Mouse (Mus musculus): ENCODE measurements around the gene Serpinb6c. TPM values are rescaled to one million over a fixed set of nuclear protein-coding genes. Genes with fewer than 3 reads are reported as not detected.
A peak's percentile ranks its signal among the peaks of the same experiment; 100 is the strongest.
"Not testable (repeated sequence)": the region's sequence is repeated elsewhere in the genome, so short reads cannot be mapped to it uniquely, and the experiment has no call there.

Serpinb6c gene
- not detected in 2 replicates for polyA plus RNA-seq (2015; fragmentation: Nextera tagmentation; extraction: Ambion mirVana)

DNA sequence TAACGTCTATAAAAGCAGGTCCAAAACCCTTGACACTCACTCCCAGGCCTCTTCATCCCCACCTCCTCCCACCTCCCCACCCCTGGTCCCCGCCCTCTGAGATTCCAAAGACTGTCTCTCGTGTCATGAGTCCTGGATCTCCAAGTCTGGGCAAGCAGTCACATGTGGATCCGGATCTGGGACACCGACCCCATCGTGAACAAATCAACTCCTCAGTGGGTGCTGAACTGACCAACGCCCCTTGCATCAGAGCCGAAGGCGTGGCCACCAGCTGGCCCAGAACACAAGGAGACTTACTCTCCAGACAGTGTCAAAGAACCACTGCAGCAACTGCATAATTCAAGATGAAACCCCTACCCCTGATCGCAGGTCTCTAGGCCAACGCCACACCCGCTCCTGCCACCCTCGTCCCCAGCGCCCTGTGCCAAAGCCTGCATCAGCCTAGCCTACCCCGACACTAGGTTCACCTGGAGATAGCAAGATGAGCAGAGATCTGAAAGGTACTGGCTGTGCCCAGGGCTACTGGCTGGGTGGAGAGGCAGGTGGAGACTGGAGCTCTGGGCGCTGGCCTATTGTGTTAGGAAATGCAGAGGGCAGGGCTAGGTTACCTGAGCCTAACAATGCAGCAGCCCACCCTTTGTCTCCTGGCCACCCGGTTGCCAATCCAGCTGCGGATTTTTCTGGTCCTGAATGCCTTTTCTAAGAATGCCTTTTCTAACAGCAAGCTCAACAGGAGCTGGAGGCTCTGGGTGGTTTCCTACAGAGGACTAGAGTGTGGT lies at the start of gene Serpinb6c:
Serpinb6c (minus strand) TSS at position 533 of the 779 bp plus-strand sequence.
- Histone ChIP-seq H3K9me3 (no peaks in the 10 kb centered on the region), H3K27ac (no peak within 1 kb of the TSS), H3K4me1 (replicated peaks) (no peaks in the 10 kb centered on the region), H3K36me3 (no peaks in the 10 kb centered on the region), H3K9ac (replicated peaks) (no peak within 1 kb of the TSS), H3K4me2 (replicated peaks) (no peak within 1 kb of the TSS), H3K4me3 (replicated peaks) (no peak within 1 kb of the TSS), H3K27me3 (no peaks in the 10 kb centered on the region)
- ATAC-seq = no peak
- WGBS = 78% methylated on average over 18 of the region's 18 CpGs

DNA sequence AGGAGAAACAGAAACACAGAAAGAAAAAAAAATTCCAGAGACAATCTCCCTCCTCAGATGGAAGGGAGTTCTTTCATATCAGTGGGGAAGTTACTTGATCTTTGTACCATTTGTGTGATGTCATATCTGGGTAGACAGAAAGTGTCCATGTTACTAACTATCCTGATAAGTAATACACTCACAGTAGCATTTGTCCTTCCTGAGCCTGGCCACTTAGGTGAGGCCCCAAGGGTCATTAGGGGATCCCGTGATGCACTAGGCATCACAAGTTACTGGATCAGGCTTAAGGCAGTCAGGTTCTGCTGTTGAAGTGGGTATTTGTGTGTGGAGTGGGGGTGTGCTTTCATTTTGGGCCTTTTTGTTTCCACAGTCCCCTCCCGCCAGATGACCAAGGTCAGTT lies 47.4 kb upstream of the Serpinb6c start:
- no peak overlapping the region for H3K9ac ChIP-seq (replicated peaks)
- no peaks in the 10 kb centered on the region for H3K4me1 ChIP-seq (replicated peaks)
- WGBS = 86% methylated on average over 2 of the region's 2 CpGs
- H3K27me3 ChIP-seq = no peaks in the 10 kb centered on the region
- H3K4me2 ChIP-seq (replicated peaks) = no peak overlapping the region
- no peaks in the 10 kb centered on the region for H3K9me3 ChIP-seq
- ATAC-seq = no peak
- no peaks in the 10 kb centered on the region for H3K36me3 ChIP-seq
- H3K4me3 ChIP-seq (replicated peaks) = no peak overlapping the region
- no peak overlapping the region for H3K27ac ChIP-seq

DNA sequence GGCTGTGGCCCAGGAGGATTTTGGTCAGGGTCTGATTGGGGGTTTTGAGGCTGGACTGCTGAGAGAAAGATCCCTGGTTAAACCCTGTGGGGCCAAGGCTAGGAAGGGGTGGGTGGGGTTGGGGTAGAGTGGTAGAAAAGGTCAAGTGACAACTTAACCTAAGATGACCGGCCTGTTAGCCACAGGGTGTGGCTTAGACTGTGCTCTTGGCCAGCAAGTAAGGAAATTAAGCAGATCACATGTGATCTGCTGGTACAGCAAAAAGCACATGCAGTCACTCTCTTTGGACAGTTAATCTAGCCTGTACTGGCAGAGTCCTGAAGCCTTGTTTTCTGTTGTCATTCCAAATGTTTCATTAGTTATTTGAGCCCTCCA lies 46.6 kb upstream of the Serpinb6c start:
- H3K4me3 ChIP-seq (replicated peaks) = no peak overlapping the region
- no peaks in the 10 kb centered on the region for H3K4me1 ChIP-seq (replicated peaks)
- 59% methylated on average over 1 of the region's 1 CpGs for WGBS
- no peak overlapping the region for H3K27ac ChIP-seq
- no peaks in the 10 kb centered on the region for H3K36me3 ChIP-seq
- no peak for ATAC-seq
- no peaks in the 10 kb centered on the region for H3K9me3 ChIP-seq
- H3K27me3 ChIP-seq = no peaks in the 10 kb centered on the region
- H3K9ac ChIP-seq (replicated peaks) = no peak overlapping the region
- no peak overlapping the region for H3K4me2 ChIP-seq (replicated peaks)

DNA sequence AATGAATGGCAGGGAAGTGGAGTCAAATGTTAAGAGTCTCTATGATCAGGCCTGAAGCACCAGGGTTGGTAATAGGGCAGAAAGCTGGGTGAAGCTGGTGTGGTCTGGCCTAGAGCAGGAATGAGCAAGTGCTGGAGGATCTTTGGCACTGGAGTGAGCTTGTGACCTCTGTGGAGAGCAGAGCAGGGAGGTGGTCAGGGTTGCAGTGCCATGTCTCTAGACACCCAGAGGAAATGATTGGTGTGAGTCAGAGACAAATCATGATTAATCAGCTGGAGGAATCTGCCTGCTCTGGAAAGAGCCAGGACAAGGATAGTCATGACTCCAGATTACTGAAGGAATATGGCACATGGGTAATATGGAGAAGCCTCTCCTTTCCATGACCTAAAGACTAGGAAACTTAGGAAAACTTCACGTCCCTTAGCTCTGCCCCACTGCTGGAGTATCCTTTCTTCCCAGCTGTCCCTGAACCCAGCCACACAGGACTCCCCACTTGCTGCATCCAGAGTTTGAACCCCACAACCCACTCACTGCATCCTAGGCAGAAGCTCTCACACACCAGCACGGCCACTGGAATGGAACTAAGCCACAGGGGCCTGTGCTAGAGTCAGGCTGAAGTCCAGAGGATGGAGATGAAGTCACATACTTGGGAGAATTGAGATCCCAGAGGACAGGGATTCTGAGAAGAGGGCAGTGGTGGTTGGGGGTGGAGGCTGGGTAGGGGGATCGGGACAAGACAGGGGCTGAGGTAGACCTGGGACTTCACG lies 46.0 kb upstream of the Serpinb6c start:
- no peak overlapping the region for H3K27ac ChIP-seq
- H3K9ac ChIP-seq (replicated peaks) = no peak overlapping the region
- 83% methylated on average over 4 of the region's 4 CpGs for WGBS
- H3K4me2 ChIP-seq (replicated peaks) = no peak overlapping the region
- no peaks in the 10 kb centered on the region for H3K4me1 ChIP-seq (replicated peaks)
- no peak; the same call in 1 of the 2 replicates for ATAC-seq
- H3K36me3 ChIP-seq = no peaks in the 10 kb centered on the region
- no peaks in the 10 kb centered on the region for H3K9me3 ChIP-seq
- H3K4me3 ChIP-seq (replicated peaks) = no peak overlapping the region
- H3K27me3 ChIP-seq = no peaks in the 10 kb centered on the region

DNA sequence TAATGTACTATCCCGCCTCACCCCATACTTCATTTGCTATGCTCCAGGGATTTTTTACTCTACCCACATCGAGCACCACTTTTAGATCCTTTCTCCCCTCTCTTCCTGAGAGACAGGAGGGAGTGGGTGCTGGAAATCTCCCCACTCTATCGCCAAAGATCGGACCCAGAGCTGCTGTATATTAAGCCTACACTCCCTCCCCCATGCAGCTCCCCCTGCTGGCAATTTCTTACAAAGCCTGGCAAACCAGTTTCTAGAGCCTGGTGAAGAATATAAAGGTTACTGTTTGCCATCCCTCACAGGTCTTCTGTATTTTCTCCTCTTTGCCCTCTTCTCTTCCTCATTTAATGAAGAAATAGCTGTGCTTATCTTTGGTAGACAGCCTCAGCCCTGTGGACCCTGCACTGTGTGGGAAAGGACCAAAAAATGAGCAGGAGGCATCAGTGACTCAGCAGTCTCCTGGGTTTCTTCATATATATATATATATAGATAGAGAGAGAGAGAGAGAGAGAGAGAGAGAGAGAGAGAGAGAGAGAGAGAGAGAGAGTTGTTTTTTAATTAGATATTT lies 36.8 kb upstream of the Serpinb6c start:
- WGBS = 45% methylated on average over 4 of the region's 4 CpGs
- no peaks in the 10 kb centered on the region for H3K27me3 ChIP-seq
- no peak overlapping the region for H3K4me3 ChIP-seq (replicated peaks)

DNA sequence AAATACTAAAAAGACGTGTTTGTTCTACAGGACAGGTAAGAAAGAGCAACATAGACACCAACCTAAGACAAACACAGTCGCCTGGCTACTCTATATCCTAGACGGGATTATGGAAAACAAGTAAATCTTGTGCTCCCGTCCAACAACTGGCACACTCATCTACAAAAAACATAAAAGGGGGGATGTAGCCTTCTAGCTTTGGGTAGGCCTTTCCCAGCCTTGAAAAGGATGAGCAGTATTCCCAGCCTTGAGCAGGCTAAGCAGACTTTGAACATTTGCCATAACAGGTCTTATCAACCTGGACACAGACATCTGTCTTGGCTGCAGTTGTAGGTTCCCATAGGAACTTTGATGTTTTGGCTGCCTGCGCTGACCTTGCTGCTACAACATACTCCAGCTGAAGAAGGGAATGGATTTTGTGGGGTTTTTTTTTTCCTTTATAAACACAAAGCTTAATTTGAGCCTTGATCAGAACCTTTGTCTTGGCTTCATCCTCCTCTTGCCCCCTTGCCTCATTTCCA lies 35.8 kb upstream of the Serpinb6c start:
- Histone ChIP-seq H3K4me1 (replicated peaks) (no peaks in the 10 kb centered on the region), H3K9ac (replicated peaks) (no peak overlapping the region), H3K4me3 (replicated peaks) (no peak overlapping the region), H3K27ac (no peak overlapping the region), H3K4me2 (replicated peaks) (no peak overlapping the region), H3K27me3 (no peaks in the 10 kb centered on the region), H3K36me3 (no peaks in the 10 kb centered on the region), H3K9me3 (no peaks in the 10 kb centered on the region)
- ATAC-seq = no peak
- WGBS = 87% methylated on average over 5 of the region's 5 CpGs

More for the DNA sequence above, 36.8 kb upstream of the Serpinb6c start:
- no peaks in the 10 kb centered on the region for H3K36me3 ChIP-seq
- H3K9ac ChIP-seq (replicated peaks) = no peak overlapping the region
- H3K4me1 ChIP-seq (replicated peaks) = no peaks in the 10 kb centered on the region
- H3K4me2 ChIP-seq (replicated peaks) = no peak overlapping the region
- H3K27ac ChIP-seq = no peak overlapping the region
- no peak for ATAC-seq
- H3K9me3 ChIP-seq = no peaks in the 10 kb centered on the region

DNA sequence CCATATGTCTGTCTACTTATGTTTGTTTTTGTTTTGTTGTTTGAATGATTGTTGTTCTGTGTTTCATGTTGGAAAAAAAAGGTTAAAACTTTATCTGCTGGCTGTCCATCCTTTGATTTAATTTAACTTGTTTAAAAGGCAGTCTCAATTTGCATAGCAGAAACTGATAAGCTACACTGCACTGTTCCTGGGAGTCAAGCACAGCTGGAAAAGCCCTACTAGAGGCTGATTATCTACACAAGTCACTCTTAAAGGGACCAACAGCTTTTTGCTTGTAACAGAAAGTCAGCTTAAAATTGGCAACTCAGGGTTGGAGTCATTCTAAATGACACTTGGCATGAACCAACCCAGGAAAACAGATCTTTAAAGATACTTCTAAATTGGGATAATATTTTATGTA lies 32.1 kb upstream of the Serpinb6c start:
- not testable (repeated sequence) for ATAC-seq; H3K4me2 ChIP-seq (replicated peaks); H3K4me3 ChIP-seq (replicated peaks); H3K4me1 ChIP-seq (replicated peaks); H3K9me3 ChIP-seq; H3K27ac ChIP-seq; H3K27me3 ChIP-seq; H3K36me3 ChIP-seq; H3K9ac ChIP-seq (replicated peaks)

DNA sequence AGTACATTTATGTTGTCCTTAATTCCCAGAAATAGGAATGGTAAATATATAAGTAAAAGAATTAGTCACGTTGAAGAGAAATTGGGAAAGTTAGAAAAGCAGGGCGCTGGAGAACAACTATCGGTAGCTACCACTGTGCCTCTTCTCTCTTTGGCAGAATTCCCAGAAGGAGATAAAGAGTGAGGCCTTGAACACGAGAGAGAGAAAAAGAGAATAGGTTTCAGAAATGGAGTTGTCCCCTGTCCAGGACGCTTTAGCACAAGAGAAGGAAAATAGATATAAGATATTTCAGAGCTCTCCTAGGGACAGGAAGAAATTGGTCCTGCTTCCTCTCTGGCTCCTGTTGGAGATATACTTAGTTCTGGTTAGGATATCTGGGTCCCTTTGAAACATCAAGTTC lies 31.6 kb upstream of the Serpinb6c start:
- Histone ChIP-seq H3K36me3 (no peaks in the 10 kb centered on the region), H3K4me3 (replicated peaks) (no peak overlapping the region), H3K4me2 (replicated peaks) (no peak overlapping the region), H3K4me1 (replicated peaks) (peaks cover 10% of the 10 kb centered on the region; the same call in 1 of the 2 replicates), H3K27ac (no peak overlapping the region), H3K9me3 (no peaks in the 10 kb centered on the region), H3K9ac (replicated peaks) (no peak overlapping the region), H3K27me3 (no peaks in the 10 kb centered on the region)
- ATAC-seq = no peak
- WGBS = 76% methylated on average over 5 of the region's 5 CpGs

DNA sequence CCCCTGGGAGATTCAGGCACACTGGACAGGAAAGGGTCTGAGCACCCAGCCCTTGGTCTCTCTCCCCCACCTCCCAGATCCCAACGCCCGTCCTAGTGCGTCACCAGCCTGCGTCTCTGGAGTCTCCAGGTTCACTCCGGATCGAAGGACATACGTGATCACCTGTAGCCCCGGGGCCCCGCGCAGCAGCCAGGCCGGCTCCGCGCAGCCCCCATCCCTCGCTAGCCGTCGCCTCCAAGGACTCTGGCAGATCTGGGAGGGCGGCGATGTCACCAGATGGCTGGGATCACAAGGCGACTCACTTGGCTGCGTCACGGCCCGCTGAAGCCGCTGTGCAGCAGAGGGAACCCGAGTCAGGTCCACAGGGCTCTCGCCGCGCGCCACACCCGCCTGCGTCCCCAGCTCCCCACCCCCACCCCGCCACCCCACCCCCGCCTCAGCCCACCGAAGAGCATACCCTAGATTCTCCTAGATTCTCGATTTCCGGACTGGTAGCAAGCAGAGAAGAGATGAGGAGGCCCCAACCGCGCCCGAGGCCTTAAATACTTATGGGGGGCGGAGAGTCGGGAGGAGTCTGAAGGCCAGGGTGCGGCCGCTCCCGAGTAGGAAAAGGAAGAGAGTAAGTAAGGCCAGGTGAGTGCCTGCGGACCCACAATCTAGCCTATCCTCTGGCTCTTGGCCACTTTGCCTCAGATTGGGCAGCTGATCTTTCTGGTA lies 30.1 kb upstream of the Serpinb6c start:
- peaks cover 10% of the 10 kb centered on the region; the same call in 1 of the 2 replicates for H3K4me1 ChIP-seq (replicated peaks)
- peak overlapping the region; percentile 52 for H3K4me3 ChIP-seq (replicated peaks)
- H3K9ac ChIP-seq (replicated peaks) = peak overlapping the region; percentile 75
- no peak overlapping the region for H3K27ac ChIP-seq
- 1% methylated on average over 39 of the region's 44 CpGs for WGBS
- H3K4me2 ChIP-seq (replicated peaks) = peak overlapping the region; percentile 89
- no peaks in the 10 kb centered on the region for H3K9me3 ChIP-seq
- ATAC-seq = peak; percentile 95
- no peaks in the 10 kb centered on the region for H3K36me3 ChIP-seq
- no peaks in the 10 kb centered on the region for H3K27me3 ChIP-seq

DNA sequence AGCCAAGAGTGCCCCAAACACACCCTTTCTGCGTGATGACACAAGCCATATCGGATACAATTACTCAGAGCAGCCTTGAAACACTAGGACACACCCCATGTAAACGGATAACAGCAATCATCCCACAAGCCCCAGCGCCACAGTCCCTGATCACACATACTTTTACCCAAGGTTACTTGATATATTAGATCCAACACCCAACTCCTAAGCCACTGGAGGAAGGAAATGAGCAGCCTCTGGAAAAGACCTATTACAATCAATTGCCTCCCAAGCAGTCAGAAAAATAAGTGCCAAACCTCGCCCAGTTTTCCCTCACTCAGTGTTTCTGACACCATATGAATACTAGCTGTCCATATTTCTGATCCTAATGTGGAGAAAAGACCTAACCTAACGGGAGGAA lies 29.2 kb upstream of the Serpinb6c start:
- Histone ChIP-seq H3K9me3 (no peaks in the 10 kb centered on the region), H3K27ac (no peak overlapping the region), H3K4me1 (replicated peaks) (peaks cover 10% of the 10 kb centered on the region; the same call in 1 of the 2 replicates), H3K4me2 (replicated peaks) (peak overlapping the region; percentile 89; the same call in 1 of the 2 replicates), H3K9ac (replicated peaks) (no peak overlapping the region), H3K27me3 (no peaks in the 10 kb centered on the region), H3K36me3 (0 out of 2 replicates have a peak, but pooled peaks cover 2% of the 10 kb centered on the region), H3K4me3 (replicated peaks) (no peak overlapping the region)
- ATAC-seq = no peak
- 79% methylated on average over 6 of the region's 6 CpGs for WGBS

DNA sequence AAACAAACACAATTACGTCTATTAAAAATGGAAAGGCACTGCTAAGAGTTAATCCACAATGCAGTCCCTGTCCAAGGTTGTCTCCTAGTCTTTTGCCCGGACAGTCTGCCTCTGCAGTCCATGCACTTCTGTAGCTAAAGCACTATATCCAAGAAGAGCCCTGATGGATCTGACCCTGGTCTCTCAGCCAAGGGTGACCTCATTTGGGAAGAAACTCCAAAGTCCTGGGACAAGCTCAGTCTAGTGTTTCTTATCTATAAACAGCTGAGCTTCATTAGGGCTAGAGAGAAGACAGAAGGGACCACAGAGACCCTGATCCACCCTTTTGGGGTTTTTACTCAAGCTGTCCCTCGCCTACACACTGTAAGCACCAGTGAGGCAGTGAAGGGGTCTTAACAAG lies 25.4 kb upstream of the Serpinb6c start:
- no peak overlapping the region for H3K4me2 ChIP-seq (replicated peaks)
- ATAC-seq = no peak
- no peak overlapping the region for H3K4me3 ChIP-seq (replicated peaks)
- 0 out of 2 replicates have a peak, but pooled peaks cover 2% of the 10 kb centered on the region for H3K36me3 ChIP-seq
- H3K4me1 ChIP-seq (replicated peaks) = peaks cover 6% of the 10 kb centered on the region; the same call in 1 of the 2 replicates
- 81% methylated on average over 3 of the region's 3 CpGs for WGBS
- H3K9me3 ChIP-seq = no peaks in the 10 kb centered on the region
- no peak overlapping the region for H3K27ac ChIP-seq
- no peaks in the 10 kb centered on the region for H3K27me3 ChIP-seq
- no peak overlapping the region for H3K9ac ChIP-seq (replicated peaks)
